Mouse (Mus musculus) intestine, embryonic 14.5 days (tissue): ENCODE measurements around the gene Cdca4. TPM values are rescaled to one million over a fixed set of nuclear protein-coding genes. Genes with fewer than 3 reads are reported as not detected.

Experiments
- ATAC-seq: fragments of 200-750 bp; cut with Nextera tagmentation; replicated peaks from 2 replicates; pipeline ENCODE4 v1.8.0; 2017; ENCODE audit warnings: low read depth, moderate number of reproducible peaks, moderate TSS enrichment, moderate library complexity; ENCODE audit not compliant: low FRiP score, low TSS enrichment
- DNase-seq: peaks from one replicate; pipeline ENCODE4 v3.0.0-alpha.2; 2018; ENCODE audit warnings: low spot score
- H3K27ac ChIP-seq: fragments of 300-500 bp; sonication (generic); 2 replicates; pipeline ENCODE4 v1.5.1; 2014; ENCODE audit warnings: low read depth, mild to moderate bottlenecking, control low read depth
- H3K27me3 ChIP-seq: fragments of 300-500 bp; sonication (generic); replicated peaks from 2 replicates; pipeline ENCODE4 v1.6.1; 2014; ENCODE audit warnings: low read length, control low read depth; ENCODE audit not compliant: control insufficient read depth, insufficient read depth
- H3K36me3 ChIP-seq: fragments of 300-500 bp; sonication (generic); 2 replicates; pipeline ENCODE4 v1.6.1; 2014; ENCODE audit warnings: low read length, control low read depth; ENCODE audit not compliant: control insufficient read depth, insufficient read depth
- H3K4me1 ChIP-seq: fragments of 300-500 bp; sonication (generic); replicated peaks from 2 replicates; pipeline ENCODE4 v1.6.1; 2014; ENCODE audit warnings: low read length, control low read depth, mixed read lengths; ENCODE audit not compliant: control insufficient read depth, insufficient read depth
- H3K4me2 ChIP-seq: fragments of 300-500 bp; sonication (generic); 2 replicates; pipeline ENCODE4 v1.6.1; 2014; ENCODE audit warnings: low read length
- H3K4me3 ChIP-seq: fragments of 300-500 bp; sonication (generic); 2 replicates; pipeline ENCODE4 v1.5.1; 2014; ENCODE audit warnings: low read depth, low read length, control low read depth, mixed read lengths
- H3K9ac ChIP-seq: fragments of 300-500 bp; sonication (generic); 2 replicates; pipeline ENCODE4 v1.6.1; 2014; ENCODE audit warnings: mild to moderate bottlenecking, low read length
- H3K9me3 ChIP-seq: fragments of 300-500 bp; sonication (generic); 2 replicates; pipeline ENCODE4 v1.6.1; 2016; ENCODE audit warnings: low read length, control low read depth; ENCODE audit not compliant: control insufficient read depth
- WGBS: fragments of 180-500 bp; shearing (Covaris S2); extraction: QIAGEN DNeasy Blood & Tissue Kit; methylation state at CpG from one replicate; pipeline ENCODE4 v1.1.7; 2014; 5-methylcytosine and 5-hydroxymethylcytosine counted together
- polyA plus RNA-seq: library from polyadenylated mRNA; unstranded; fragments of >200 nt; fragmentation: Nextera tagmentation; extraction: Ambion mirVana; gene quantifications from 2 replicates; pipeline ENCODE4 v1.2.1, GENCODE M21; 2014

Gene Cdca4
- polyA plus RNA-seq, 1 experiment from 2014 or later: 116 TPM

DNA sequence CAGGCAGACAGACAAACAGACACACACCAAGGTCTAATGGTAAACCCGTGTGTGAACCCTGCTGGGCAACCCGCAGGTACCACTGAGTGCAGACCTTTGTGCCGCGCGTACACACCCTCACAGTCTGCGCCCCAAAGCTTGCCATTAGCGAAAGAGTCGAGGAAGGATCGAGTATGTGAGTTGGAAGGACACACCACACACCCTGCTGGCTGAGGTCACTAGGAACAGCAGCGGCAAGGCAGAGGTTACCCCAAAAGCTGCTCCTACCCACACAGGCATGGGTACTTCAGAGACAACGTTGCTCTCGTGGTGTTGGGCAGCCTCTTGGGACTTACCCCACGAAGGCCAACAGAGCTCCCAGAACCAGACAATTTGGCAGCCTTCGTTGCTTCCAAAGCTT, 56.9 kb downstream of the Cdca4 start:
- Histone ChIP-seq H3K4me3 (no peak overlapping the region), H3K36me3 (no peaks in the 10 kb centered on the region), H3K4me2 (no peak overlapping the region), H3K4me1 (0 out of 2 replicates have a peak, but pooled peaks cover 3% of the 10 kb centered on the region), H3K9me3 (peaks cover 5% of the 10 kb centered on the region; the same call in 1 of the 2 replicates), H3K9ac (no peak overlapping the region), H3K27me3 (no peaks in the 10 kb centered on the region), H3K27ac (no peak overlapping the region)
- WGBS: 93% methylated on average over 14 of the region's 14 CpGs
- DNase-seq (no peak), ATAC-seq (no peak)

DNA sequence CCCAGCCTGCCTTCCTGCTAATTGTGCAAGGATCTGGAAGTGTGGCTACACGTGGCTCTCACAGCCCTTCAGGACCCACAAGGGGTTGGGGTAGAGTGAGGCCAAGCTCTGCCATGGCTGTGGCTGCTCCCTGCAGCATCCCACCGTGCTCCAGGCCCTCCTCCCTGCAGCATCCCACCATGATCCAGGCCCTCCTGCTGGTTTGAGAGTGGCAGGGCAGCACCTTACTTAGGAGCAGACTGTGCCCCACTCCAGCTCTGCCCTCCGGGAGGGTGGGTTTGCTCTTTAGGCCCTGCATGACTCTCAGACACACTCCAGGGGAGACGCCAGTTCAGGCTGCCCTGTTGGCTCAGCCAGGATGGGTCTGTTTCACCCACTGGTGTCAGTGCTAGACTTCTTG, 58.8 kb downstream of the Cdca4 start:
- H3K9me3 ChIP-seq: peaks cover 2% of the 10 kb centered on the region; the same call in 1 of the 2 replicates
- H3K36me3 ChIP-seq: no peaks in the 10 kb centered on the region
- no peaks in the 10 kb centered on the region for H3K27me3 ChIP-seq
- no peak overlapping the region for H3K4me3 ChIP-seq
- no peak overlapping the region for H3K27ac ChIP-seq
- 75% methylated on average over 4 of the region's 4 CpGs for WGBS
- ATAC-seq (no peak), DNase-seq (no peak)
- H3K9ac ChIP-seq: no peak overlapping the region
- H3K4me1 ChIP-seq: 0 out of 2 replicates have a peak, but pooled peaks cover 3% of the 10 kb centered on the region
- no peak overlapping the region for H3K4me2 ChIP-seq

Other genes starting within 250 kb of the Cdca4 start
- 4.3 and 4.6 TPM in 2 replicates for gene Inf2, start 240.6 kb downstream of the Cdca4 start, polyA plus RNA-seq
- gene Adssl1, start 209.4 kb downstream of the Cdca4 start, polyA plus RNA-seq: 1.8 and 2.0 TPM in 2 replicates
- gene Siva1, start 184.7 kb downstream of the Cdca4 start, polyA plus RNA-seq: 315 and 324 TPM in 2 replicates
- 56.2 and 58.8 TPM in 2 replicates for gene Akt1, start 154.5 kb downstream of the Cdca4 start, polyA plus RNA-seq
- 9.4 and 9.8 TPM in 2 replicates for gene Zbtb42, start 150.6 kb downstream of the Cdca4 start, polyA plus RNA-seq
- gene Cep170b, start 109.0 kb downstream of the Cdca4 start, polyA plus RNA-seq: 15.9 and 18.3 TPM in 2 replicates
- gene Pld4, start 68.8 kb downstream of the Cdca4 start, polyA plus RNA-seq: 12.6 and 13.0 TPM in 2 replicates
- 2.9 and 3.1 TPM in 2 replicates for gene Ahnak2, start 26.8 kb downstream of the Cdca4 start, polyA plus RNA-seq
- gene Clba1, start 20.5 kb downstream of the Cdca4 start, polyA plus RNA-seq: 4.3 and 7.0 TPM in 2 replicates
- 0.42 and 0.50 TPM in 2 replicates for gene Gpr132, start 38.8 kb upstream of the Cdca4 start, polyA plus RNA-seq
- gene Jag2, start 100.4 kb upstream of the Cdca4 start, polyA plus RNA-seq: 4.1 and 4.4 TPM in 2 replicates
- gene Nudt14, start 112.7 kb upstream of the Cdca4 start, polyA plus RNA-seq: 102 and 105 TPM in 2 replicates
- gene Btbd6, start 147.1 kb upstream of the Cdca4 start, polyA plus RNA-seq: 21.7 and 23.2 TPM in 2 replicates
- gene Brf1, start 171.3 kb upstream of the Cdca4 start, polyA plus RNA-seq: 53.8 and 55.8 TPM in 2 replicates
- 12.5 and 14.3 TPM in 2 replicates for gene Pacs2, start 185.1 kb upstream of the Cdca4 start, polyA plus RNA-seq
- not detected in 2 replicates for gene Tex22, start 245.1 kb upstream of the Cdca4 start, polyA plus RNA-seq